ENCODE assay signal across 23 mouse cellular contexts in the genomic region with DNA sequence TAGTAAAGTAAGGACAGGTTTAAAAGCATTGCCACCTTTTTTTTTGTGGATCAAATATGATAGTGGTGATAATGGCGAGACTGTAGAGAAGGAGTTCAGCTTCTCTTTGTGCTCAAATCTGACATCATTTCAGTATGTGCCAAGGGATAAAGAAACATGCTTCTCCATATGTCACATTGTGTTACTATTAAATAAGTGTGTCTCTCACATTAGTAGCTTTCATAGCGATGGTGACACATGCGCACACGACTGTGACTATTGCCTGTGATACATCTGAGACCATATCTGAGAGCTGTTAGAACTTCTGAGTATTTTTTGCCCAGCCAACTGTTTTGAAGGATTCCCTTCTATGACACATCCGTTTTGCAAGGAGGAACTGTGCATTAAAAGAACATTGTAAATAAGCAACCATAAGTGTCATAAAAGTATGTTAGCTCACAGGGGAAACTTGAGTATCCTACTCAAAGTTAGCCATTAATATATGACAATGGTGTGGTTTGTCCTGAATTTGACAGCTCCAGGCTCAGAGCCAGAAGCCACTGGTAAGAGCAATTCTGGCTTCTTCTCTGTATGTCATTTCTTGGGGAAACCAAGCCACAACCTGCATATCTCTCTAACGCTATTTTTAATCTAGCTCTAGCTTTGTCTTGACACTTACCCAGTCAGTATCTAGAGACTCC.
DNase-seq lines count a peak whose midpoint lies in the region; ATAC-seq and TF ChIP-seq lines count a peak whose summit lies in the region.
"Had no signal": no experiment of that assay in that cellular context is flagged by ENCODE, and none has a peak within 500 bp of the region (broad histone marks: within the 10 kb centered on the region; RNA-seq: fewer than 3 reads in every experiment).

No protein-coding gene starts in this region.

- H3K27ac ChIP-seq in forebrain, embryonic 13.5 days: peak overlapping the region; percentile 57; the same call in 1 of the 2 replicates
- H3K27ac ChIP-seq in forebrain, embryonic 10.5 days: no peak overlapping the region
- 0 out of 2 replicates have a peak overlapping the region, but pooled peaks have one; percentile 3 for H3K27ac ChIP-seq in layer of hippocampus, adult 2 months
- H3K27ac ChIP-seq in forebrain, postnatal 0 days (ENCODE audit: low read depth, low read length): no peak overlapping the region
- no peak overlapping the region for H3K27ac ChIP-seq in kidney, embryonic 14.5 days (ENCODE audit: low read depth, low read length)
- H3K27ac ChIP-seq: embryonic facial prominence, embryonic 13.5 days; heart, embryonic 10.5 days; hindbrain, embryonic 12.5 days had no signal

- intact Hi-C loops in left cerebral cortex, postnatal 10 days (cut with DNase I): no loop called here

- TF ChIP-seq CTCF in layer of hippocampus, adult 2 months (conservative IDR thresholded peaks at IDR 0.05): no peak
- no peak for TF ChIP-seq CTCF in forebrain, postnatal 0 days (IDR thresholded peaks at IDR 0.05; ENCODE audit: low read depth)

- H3K36me3 ChIP-seq in forebrain, embryonic 13.5 days (ENCODE audit: poor library complexity, severe bottlenecking): no peaks in the 10 kb centered on the region
- H3K36me3 ChIP-seq in forebrain, embryonic 10.5 days (replicated peaks): no peaks in the 10 kb centered on the region
- H3K36me3 ChIP-seq in forebrain, postnatal 0 days (ENCODE audit: insufficient read depth): no peaks in the 10 kb centered on the region
- no peaks in the 10 kb centered on the region for H3K36me3 ChIP-seq in kidney, embryonic 14.5 days (ENCODE audit: control insufficient read depth, insufficient read depth, low read length)
- H3K36me3 ChIP-seq: embryonic facial prominence, embryonic 13.5 days; heart, embryonic 10.5 days; hindbrain, embryonic 12.5 days had no signal

- no peak overlapping the region for H3K4me2 ChIP-seq in forebrain, embryonic 13.5 days
- no peak overlapping the region for H3K4me2 ChIP-seq in forebrain, postnatal 0 days (ENCODE audit: low read depth)
- no peak overlapping the region for H3K4me2 ChIP-seq in kidney, embryonic 14.5 days (replicated peaks; ENCODE audit: low read depth, low read length)
- H3K4me2 ChIP-seq: embryonic facial prominence, embryonic 13.5 days; hindbrain, embryonic 12.5 days had no signal

- H3K9ac ChIP-seq in forebrain, embryonic 13.5 days: no peak overlapping the region
- no peak overlapping the region for H3K9ac ChIP-seq in forebrain, postnatal 0 days
- H3K9ac ChIP-seq in kidney, embryonic 14.5 days (ENCODE audit: low read depth, low read length): no peak overlapping the region
- H3K9ac ChIP-seq: embryonic facial prominence, embryonic 13.5 days; hindbrain, embryonic 12.5 days had no signal

- H3K27me3 ChIP-seq in forebrain, embryonic 13.5 days: no peaks in the 10 kb centered on the region
- no peaks in the 10 kb centered on the region for H3K27me3 ChIP-seq in forebrain, embryonic 10.5 days (ENCODE audit: poor library complexity, severe bottlenecking)
- H3K27me3 ChIP-seq in forebrain, postnatal 0 days (ENCODE audit: insufficient read depth, low read length): no peaks in the 10 kb centered on the region
- H3K27me3 ChIP-seq in kidney, embryonic 14.5 days (ENCODE audit: control insufficient read depth, insufficient read depth, low read length): no peaks in the 10 kb centered on the region
- H3K27me3 ChIP-seq: embryonic facial prominence, embryonic 13.5 days; hindbrain, embryonic 12.5 days had no signal

- 80% methylated on average over 6 of the region's 6 CpGs for WGBS in forebrain, embryonic 13.5 days
- 92% methylated on average over 6 of the region's 6 CpGs for WGBS in forebrain, embryonic 10.5 days
- WGBS in forebrain, postnatal 0 days: 54% methylated on average over 6 of the region's 6 CpGs
- WGBS in kidney, embryonic 14.5 days: 92% methylated on average over 6 of the region's 6 CpGs

- no peak for DNase-seq in forebrain, embryonic 10.5 days (ENCODE audit: extremely low spot score, low spot score)
- no peak for DNase-seq in layer of hippocampus, adult 2 months (ENCODE audit: low spot score in 2 of 2)
- DNase-seq in layer of hippocampus, adult 11-12 months (ENCODE audit: low spot score): no peak
- peak; percentile 49 for DNase-seq in adipocyte (ENCODE audit: low spot score)
- DNase-seq in forebrain, postnatal 0 days: no peak
- no peak for DNase-seq in left cerebral cortex, postnatal 10 days (ENCODE audit: extremely low spot score in 1 of 2, low spot score in 2 of 2)
- DNase-seq: adrenal gland, postnatal 14 days; cerebellum, adult 11 months; cerebellum, adult 8-10 months; cerebellum, postnatal 14 days; gastrocnemius, postnatal 10 days; heart, adult 18-20 months; heart, postnatal 10 days; heart, postnatal 4 days; kidney, adult 9 months had no signal

- peak; percentile 71 for ATAC-seq in forebrain, embryonic 13.5 days
- ATAC-seq in forebrain, postnatal 0 days: peak; percentile 68
- ATAC-seq in kidney, embryonic 14.5 days (ENCODE audit: low FRiP score, low TSS enrichment): no peak
- ATAC-seq: hindbrain, embryonic 16.5 days; inflammation-experienced regulatory T-cells, adult 6 months; intestine, postnatal 0 days had no signal

- peaks cover 5% of the 10 kb centered on the region; the same call in 1 of the 2 replicates for H3K4me1 ChIP-seq in forebrain, embryonic 13.5 days
- peaks cover 9% of the 10 kb centered on the region for H3K4me1 ChIP-seq in forebrain, embryonic 10.5 days
- H3K4me1 ChIP-seq in forebrain, postnatal 0 days (ENCODE audit: insufficient read depth): no peaks in the 10 kb centered on the region
- H3K4me1 ChIP-seq in kidney, embryonic 14.5 days (ENCODE audit: control insufficient read depth, insufficient read depth, low read length): peaks cover 6% of the 10 kb centered on the region; the same call in 1 of the 2 replicates
- H3K4me1 ChIP-seq: heart, embryonic 10.5 days; hindbrain, embryonic 12.5 days had no signal

- no peak overlapping the region for H3K4me3 ChIP-seq in forebrain, embryonic 13.5 days
- no peak overlapping the region for H3K4me3 ChIP-seq in forebrain, embryonic 10.5 days
- H3K4me3 ChIP-seq in layer of hippocampus, adult 2 months: no peak overlapping the region
- H3K4me3 ChIP-seq in forebrain, postnatal 0 days (ENCODE audit: low read depth, low read length): no peak overlapping the region
- no peak overlapping the region for H3K4me3 ChIP-seq in kidney, embryonic 14.5 days (ENCODE audit: low read length)
- H3K4me3 ChIP-seq: embryonic facial prominence, embryonic 13.5 days; heart, embryonic 10.5 days; hindbrain, embryonic 12.5 days had no signal

- H3K9me3 ChIP-seq in forebrain, embryonic 13.5 days (replicated peaks): no peaks in the 10 kb centered on the region
- no peaks in the 10 kb centered on the region for H3K9me3 ChIP-seq in forebrain, embryonic 10.5 days
- no peaks in the 10 kb centered on the region for H3K9me3 ChIP-seq in forebrain, postnatal 0 days (ENCODE audit: low read length)
- H3K9me3 ChIP-seq in kidney, embryonic 14.5 days (ENCODE audit: control insufficient read depth, low read length): no peaks in the 10 kb centered on the region
- H3K9me3 ChIP-seq: embryonic facial prominence, embryonic 13.5 days; heart, embryonic 10.5 days; hindbrain, embryonic 12.5 days had no signal

Comparison
In these comparisons a context has a peak if more than half of its experiments do, and no peak if none do; other contexts are left out.
1. H3K27ac ChIP-seq: peak in forebrain, embryonic 13.5 days (single experiment) and layer of hippocampus, adult 2 months (single experiment); none in forebrain, embryonic 10.5 days (single experiment), forebrain, postnatal 0 days (single experiment) and kidney, embryonic 14.5 days (single experiment).